Mouse (Mus musculus) stomach, postnatal 0 days (tissue): ENCODE results near the gene Zfp575. TPM values are rescaled to one million over a fixed set of nuclear protein-coding genes. Genes with fewer than 3 reads are reported as not detected.

Source experiments
- ATAC-seq: fragments of 200-750 bp; cut with Nextera tagmentation; 2 replicates; pipeline ENCODE4 v1.8.0; 2017; ENCODE audit not compliant: low FRiP score, low TSS enrichment
- DNase-seq: peaks from one replicate; pipeline ENCODE4 v3.0.0-alpha.2; 2016; ENCODE audit warnings: low spot score
- H3K27ac ChIP-seq: fragments of 300-500 bp; sonication (generic); replicated peaks from 2 replicates; pipeline ENCODE4 v1.5.1; 2014; ENCODE audit warnings: mild to moderate bottlenecking, control low read depth
- H3K27me3 ChIP-seq: fragments of 300-500 bp; sonication (generic); 2 replicates; pipeline ENCODE4 v1.6.1; 2014; ENCODE audit warnings: low read length; ENCODE audit not compliant: control insufficient read depth, insufficient read depth
- H3K36me3 ChIP-seq: fragments of 300-500 bp; sonication (generic); 2 replicates; pipeline ENCODE4 v1.6.1; 2014; ENCODE audit warnings: low read length, mixed read lengths; ENCODE audit not compliant: control insufficient read depth, insufficient read depth
- H3K4me1 ChIP-seq: fragments of 300-500 bp; sonication (generic); replicated peaks from 2 replicates; pipeline ENCODE4 v1.6.1; 2014; ENCODE audit warnings: antibody characterized with exemption; ENCODE audit not compliant: control insufficient read depth, insufficient read depth
- H3K4me2 ChIP-seq: fragments of 300-500 bp; sonication (generic); replicated peaks from 2 replicates; pipeline ENCODE4 v1.6.1; 2014; ENCODE audit warnings: low read depth, mild to moderate bottlenecking, control low read depth, moderate library complexity
- H3K4me3 ChIP-seq: fragments of 300-500 bp; sonication (generic); 2 replicates; pipeline ENCODE4 v1.5.1; 2014; ENCODE audit warnings: low read depth, low read length, control low read depth
- H3K9ac ChIP-seq: fragments of 300-500 bp; sonication (generic); 2 replicates; pipeline ENCODE4 v1.6.1; 2014; ENCODE audit warnings: mild to moderate bottlenecking, low read length, control low read depth, mixed read lengths
- H3K9me3 ChIP-seq: fragments of 300-500 bp; sonication (generic); 2 replicates; pipeline ENCODE4 v1.6.1; 2016; ENCODE audit warnings: low read length; ENCODE audit not compliant: control insufficient read depth
- CTCF ChIP-seq: IDR thresholded peaks from 2 replicates; pipeline ENCODE4 v1.5.1; 2016; ENCODE audit warnings: antibody characterized with exemption, low read depth, mild to moderate bottlenecking, moderate library complexity
- EP300 ChIP-seq: optimal IDR thresholded peaks from 2 replicates; pipeline ENCODE3; 2016; ENCODE audit warnings: antibody characterized with exemption
- WGBS: fragments of 180-500 bp; shearing (Covaris S2); extraction: QIAGEN DNeasy Blood & Tissue Kit; methylation state at CpG from one replicate; pipeline ENCODE4 v1.1.7; 2014; 5-methylcytosine and 5-hydroxymethylcytosine counted together
- polyA plus RNA-seq: library from polyadenylated mRNA; unstranded; fragments of >200 nt; fragmentation: Nextera tagmentation; extraction: Ambion mirVana; gene quantifications from 2 replicates; pipeline ENCODE4 v1.2.1, GENCODE M21; 2015

Gene Zfp575
- polyA plus RNA-seq, 1 experiment from 2014 or later: 3.6 TPM

GRCm38 (mm10) chr7:24551985-24552759 lies 35.3 kb downstream of the Zfp575 start:
- TF ChIP-seq EP300 (no peak), CTCF (no peak)
- ATAC-seq (no peak), DNase-seq (no peak)
- Histone ChIP-seq H3K36me3 (peaks cover 7% of the 10 kb centered on the region), H3K27ac (no peak overlapping the region), H3K9ac (no peak overlapping the region), H3K4me1 (no peaks in the 10 kb centered on the region; the same call in 1 of the 2 replicates), H3K27me3 (no peaks in the 10 kb centered on the region), H3K4me2 (no peak overlapping the region), H3K9me3 (no peaks in the 10 kb centered on the region), H3K4me3 (no peak overlapping the region)
- WGBS: 85% methylated on average over 12 of the region's 12 CpGs

- no peaks in the 10 kb centered on the region for H3K27me3 ChIP-seq
- H3K4me1 ChIP-seq: peaks cover 3% of the 10 kb centered on the region; the same call in 1 of the 2 replicates
- DNase-seq (no peak), ATAC-seq (no peak)
- H3K4me3 ChIP-seq: peak overlapping the region; percentile 60
- WGBS: 15% methylated on average over 13 of the region's 13 CpGs
- H3K27ac ChIP-seq: no peak overlapping the region
- peak overlapping the region; percentile 63 for H3K4me2 ChIP-seq
- H3K36me3 ChIP-seq: peaks cover 4% of the 10 kb centered on the region
- TF ChIP-seq EP300: no peak
- TF ChIP-seq CTCF: no peak
- H3K9me3 ChIP-seq: no peaks in the 10 kb centered on the region
- H3K9ac ChIP-seq: peak overlapping the region; percentile 75
These were observed 39.9 kb downstream of the Zfp575 start for GRCm38 (mm10) chr7:24547534-24548036.

- Histone ChIP-seq H3K4me3 (peak overlapping the region; percentile 60), H3K4me1 (peaks cover 3% of the 10 kb centered on the region; the same call in 1 of the 2 replicates), H3K36me3 (no peaks in the 10 kb centered on the region), H3K27me3 (no peaks in the 10 kb centered on the region), H3K9me3 (no peaks in the 10 kb centered on the region), H3K4me2 (peak overlapping the region; percentile 63), H3K9ac (peak overlapping the region; percentile 75), H3K27ac (peak overlapping the region; percentile 90)
- peak; percentile 100 for DNase-seq
- WGBS: 1% methylated on average over 54 of the region's 57 CpGs
- peak; percentile 99 for ATAC-seq
- TF ChIP-seq CTCF: no peak
- TF ChIP-seq EP300: no peak
These were observed 40.6 kb downstream of the Zfp575 start for GRCm38 (mm10) chr7:24546634-24547389.

- Histone ChIP-seq H3K9me3 (no peaks in the 10 kb centered on the region), H3K27me3 (no peaks in the 10 kb centered on the region), H3K27ac (peak within 1 kb of the TSS; percentile 90), H3K4me1 (peaks cover 3% of the 10 kb centered on the region; the same call in 1 of the 2 replicates), H3K9ac (peak within 1 kb of the TSS; percentile 75), H3K4me2 (peak within 1 kb of the TSS; percentile 63), H3K4me3 (peak within 1 kb of the TSS; percentile 60), H3K36me3 (no peaks in the 10 kb centered on the region)
- 28% methylated on average over 13 of the region's 13 CpGs for WGBS
- 0 out of 2 replicates have a peak, but pooled peaks have one; percentile 11 for ATAC-seq
- TF ChIP-seq CTCF (no peak), EP300 (no peak)
- peak; percentile 35 for DNase-seq
These were observed 41.3 kb downstream of the Zfp575 start, which contains the start of the genes Pinlyp and Xrcc1 for GRCm38 (mm10) chr7:24546068-24546614. Gene Pinlyp, minus strand, starts transcription at chr7:24546118. Gene Xrcc1, plus strand, starts transcription at chr7:24546289.

- Histone ChIP-seq H3K9ac (no peak overlapping the region), H3K36me3 (no peaks in the 10 kb centered on the region), H3K27me3 (no peaks in the 10 kb centered on the region), H3K4me3 (no peak overlapping the region), H3K9me3 (no peaks in the 10 kb centered on the region), H3K4me2 (no peak overlapping the region), H3K4me1 (peaks cover 3% of the 10 kb centered on the region; the same call in 1 of the 2 replicates), H3K27ac (no peak overlapping the region; the same call in 1 of the 2 replicates)
- ATAC-seq (no peak), DNase-seq (no peak)
- TF ChIP-seq EP300 (no peak), CTCF (peak; percentile 47)
- 82% methylated on average over 2 of the region's 2 CpGs for WGBS
These were observed 42.9 kb downstream of the Zfp575 start for GRCm38 (mm10) chr7:24544506-24544905.
